Mouse (Mus musculus) stomach, embryonic 14.5 days (tissue): Measurements from ENCODE around the gene Slc7a6. TPM values are rescaled to one million over a fixed set of nuclear protein-coding genes. Genes with fewer than 3 reads are reported as not detected.

Experiments
- ATAC-seq: fragments of 200-750 bp; cut with Nextera tagmentation; 2 replicates; pipeline ENCODE4 v1.8.0; 2017; ENCODE audit warnings: low read depth, moderate TSS enrichment; ENCODE audit not compliant: insufficient number of reproducible peaks, insufficient read depth, low FRiP score
- H3K27ac ChIP-seq: fragments of 300-500 bp; sonication (generic); 2 replicates; pipeline ENCODE4 v1.5.1; 2014; ENCODE audit warnings: mild to moderate bottlenecking, low read length, moderate library complexity, mixed read lengths
- H3K27me3 ChIP-seq: fragments of 300-500 bp; sonication (generic); 2 replicates; pipeline ENCODE4 v1.6.1; 2014; ENCODE audit warnings: low read length, control low read depth, mixed read lengths; ENCODE audit not compliant: control insufficient read depth, insufficient read depth
- H3K36me3 ChIP-seq: fragments of 300-500 bp; sonication (generic); 2 replicates; pipeline ENCODE4 v1.6.1; 2014; ENCODE audit warnings: mild to moderate bottlenecking, control low read depth, low read length, moderate library complexity, mixed read lengths; ENCODE audit not compliant: control insufficient read depth, insufficient read depth
- H3K4me1 ChIP-seq: fragments of 300-500 bp; sonication (generic); 2 replicates; pipeline ENCODE4 v1.6.1; 2014; ENCODE audit warnings: low read length, control low read depth, mixed read lengths; ENCODE audit not compliant: control insufficient read depth, insufficient read depth
- H3K4me2 ChIP-seq: fragments of 300-500 bp; sonication (generic); replicated peaks from 2 replicates; pipeline ENCODE4 v1.6.1; 2014; ENCODE audit warnings: low read depth, low read length, control low read depth
- H3K4me3 ChIP-seq: fragments of 300-500 bp; sonication (generic); 2 replicates; pipeline ENCODE4 v1.5.1; 2014; ENCODE audit warnings: low read depth, low read length, control low read depth
- H3K9ac ChIP-seq: fragments of 300-500 bp; sonication (generic); replicated peaks from 2 replicates; pipeline ENCODE4 v1.6.1; 2014; ENCODE audit warnings: low read depth, mild to moderate bottlenecking, control low read depth, low read length, moderate library complexity, mixed read lengths
- H3K9me3 ChIP-seq: fragments of 300-500 bp; sonication (generic); 2 replicates; pipeline ENCODE4 v1.6.1; 2016; ENCODE audit warnings: low read depth, low read length, control low read depth; ENCODE audit not compliant: control insufficient read depth
- WGBS: fragments of 180-500 bp; shearing (Covaris S2); extraction: QIAGEN DNeasy Blood & Tissue Kit; methylation state at CpG from one replicate; pipeline ENCODE4 v1.1.7; 2014; 5-methylcytosine and 5-hydroxymethylcytosine counted together
- polyA plus RNA-seq: library from polyadenylated mRNA; unstranded; fragments of >200 nt; fragmentation: Nextera tagmentation; extraction: Ambion mirVana; gene quantifications from 2 replicates; pipeline ENCODE4 v1.2.1, GENCODE M21; 2014

Slc7a6 gene
- polyA plus RNA-seq, 1 experiment from 2014 or later: 65.6 TPM

DNA sequence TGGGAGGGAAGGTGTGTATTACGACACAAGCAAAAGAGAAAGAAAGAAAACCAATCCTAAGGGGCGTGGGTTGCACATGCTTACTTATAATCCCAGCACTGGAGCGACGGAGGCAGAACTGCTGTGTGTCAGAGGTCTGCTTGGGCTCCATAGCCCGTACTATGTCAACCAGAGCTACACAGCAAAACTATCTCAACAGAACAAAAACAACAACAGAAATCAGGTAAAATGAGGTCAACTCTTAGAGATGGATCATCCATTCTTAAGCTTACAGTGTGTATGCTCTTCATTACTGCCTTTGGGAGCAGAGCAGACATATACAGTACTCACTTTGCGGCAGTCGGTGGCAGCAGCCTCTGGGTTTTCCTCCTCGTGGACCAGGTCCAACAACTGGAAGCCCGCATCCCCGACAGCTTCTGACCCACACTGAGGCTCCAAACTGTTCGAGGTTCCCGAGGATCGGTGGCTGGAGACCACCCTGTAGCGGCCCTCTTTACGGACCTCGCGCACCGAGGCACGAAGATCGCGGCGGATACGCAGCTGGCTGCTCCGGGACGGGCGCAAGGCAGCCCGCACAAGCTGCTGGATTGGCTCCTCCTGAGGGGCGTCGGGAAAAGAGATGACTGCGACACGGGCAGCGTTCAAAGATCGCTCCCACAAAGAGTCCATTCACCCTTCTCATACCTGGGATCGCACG is 41.5 kb downstream of the Slc7a6 start:
- H3K4me1 ChIP-seq: peaks cover 4% of the 10 kb centered on the region; the same call in 1 of the 2 replicates
- peak; percentile 63 for ATAC-seq
- peaks cover 35% of the 10 kb centered on the region; the same call in 1 of the 2 replicates for H3K36me3 ChIP-seq
- peak overlapping the region; percentile 75 for H3K9ac ChIP-seq
- no peaks in the 10 kb centered on the region for H3K9me3 ChIP-seq
- H3K27me3 ChIP-seq: no peaks in the 10 kb centered on the region
- peak overlapping the region; percentile 67 for H3K4me2 ChIP-seq
- peak overlapping the region; percentile 93 for H3K27ac ChIP-seq
- WGBS: under 1% methylated on average over 35 of the region's 35 CpGs
- peak overlapping the region; percentile 90 for H3K4me3 ChIP-seq

DNA sequence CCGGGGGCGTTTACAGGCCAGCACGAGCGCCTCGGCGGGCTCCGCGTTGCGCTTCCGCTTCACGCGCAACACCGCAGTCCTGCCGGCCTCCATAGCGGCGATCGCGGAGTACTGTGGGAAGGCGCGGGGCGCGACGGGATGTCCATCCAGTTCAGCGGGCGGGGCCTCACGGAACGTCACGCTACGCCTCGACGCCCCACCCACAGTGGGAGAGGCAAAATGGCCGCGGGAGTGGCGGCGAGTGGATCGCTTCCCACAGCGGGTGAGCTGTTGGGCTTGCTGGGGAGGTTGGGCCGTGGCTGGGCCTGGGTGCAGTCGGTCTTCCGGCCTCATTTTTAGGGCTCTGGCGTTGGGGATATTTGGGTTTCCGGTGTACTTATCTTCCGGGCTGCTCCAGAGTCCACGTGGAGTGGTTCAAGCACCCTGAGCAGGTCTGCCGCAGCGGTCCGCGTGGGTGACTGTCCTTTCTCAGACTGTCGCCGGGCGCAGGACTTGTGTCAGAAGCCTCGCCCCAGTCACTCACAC is 42.2 kb downstream of the Slc7a6 start, which contains the start of the genes Slc7a6os and Prmt7:
Gene Slc7a6os (minus strand): TSS at position 115 of the 525 bp plus-strand sequence.
Gene Prmt7 (plus strand): TSS at position 116 of the 525 bp plus-strand sequence.
- WGBS: under 1% methylated on average over 52 of the region's 52 CpGs
- peaks cover 36% of the 10 kb centered on the region for H3K36me3 ChIP-seq
- ATAC-seq: peak; percentile 99

DNA sequence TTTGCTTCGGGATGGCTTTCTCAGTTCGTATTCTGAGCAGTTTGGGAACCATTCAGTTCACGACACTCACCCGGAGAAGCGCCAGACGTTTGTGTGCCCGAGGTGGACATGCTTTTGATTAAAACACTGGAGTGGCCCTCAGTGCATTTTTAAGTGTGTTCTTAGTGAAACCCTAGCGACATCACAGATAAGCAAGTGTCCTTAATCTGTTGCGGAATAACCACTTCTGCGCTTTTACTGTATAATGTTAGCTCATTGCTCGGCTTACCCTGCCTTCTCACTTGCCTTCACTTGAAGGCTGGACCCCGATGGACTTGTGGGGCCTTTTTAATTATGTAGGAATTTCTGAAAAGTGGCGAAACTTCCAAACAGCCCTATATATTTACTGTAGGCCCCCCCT is 42.8 kb downstream of the Slc7a6 start:
- no peak for ATAC-seq
- Histone ChIP-seq H3K27ac (peak overlapping the region; percentile 93), H3K27me3 (no peaks in the 10 kb centered on the region), H3K36me3 (peaks cover 42% of the 10 kb centered on the region), H3K9ac (peak overlapping the region; percentile 75), H3K4me1 (peaks cover 4% of the 10 kb centered on the region; the same call in 1 of the 2 replicates), H3K9me3 (no peaks in the 10 kb centered on the region), H3K4me3 (peak overlapping the region; percentile 90), H3K4me2 (peak overlapping the region; percentile 64)
- 3% methylated on average over 13 of the region's 13 CpGs for WGBS

More for the DNA sequence above, 42.2 kb downstream of the Slc7a6 start, which contains the start of the genes Slc7a6os and Prmt7:
- Histone ChIP-seq H3K27ac (peak within 1 kb of the TSS; percentile 93), H3K4me1 (peaks cover 4% of the 10 kb centered on the region; the same call in 1 of the 2 replicates), H3K27me3 (no peaks in the 10 kb centered on the region), H3K4me3 (peak within 1 kb of the TSS; percentile 90), H3K9me3 (no peaks in the 10 kb centered on the region), H3K4me2 (peak within 1 kb of the TSS; percentile 67), H3K9ac (peak within 1 kb of the TSS; percentile 75)

DNA sequence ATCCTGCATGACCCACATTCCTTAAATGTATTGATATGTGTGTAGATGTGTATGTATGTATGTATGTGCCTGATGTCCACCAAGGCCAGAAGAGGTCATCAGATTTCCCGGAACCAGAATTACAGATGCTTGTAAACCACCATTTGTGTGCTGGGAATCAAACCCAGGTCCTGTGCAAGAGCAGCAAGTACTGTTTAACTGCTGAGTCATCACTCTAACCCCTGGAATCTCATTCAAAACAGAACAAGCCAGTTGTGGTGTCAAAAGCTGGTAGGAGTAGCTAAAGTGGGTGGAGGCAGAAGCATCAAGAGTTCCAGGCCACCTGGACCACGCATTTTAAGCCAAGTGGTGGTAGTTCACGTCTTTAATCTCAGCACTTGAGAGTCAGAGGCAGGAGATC is 45.3 kb downstream of the Slc7a6 start:
- no peak overlapping the region for H3K9ac ChIP-seq

DNA sequence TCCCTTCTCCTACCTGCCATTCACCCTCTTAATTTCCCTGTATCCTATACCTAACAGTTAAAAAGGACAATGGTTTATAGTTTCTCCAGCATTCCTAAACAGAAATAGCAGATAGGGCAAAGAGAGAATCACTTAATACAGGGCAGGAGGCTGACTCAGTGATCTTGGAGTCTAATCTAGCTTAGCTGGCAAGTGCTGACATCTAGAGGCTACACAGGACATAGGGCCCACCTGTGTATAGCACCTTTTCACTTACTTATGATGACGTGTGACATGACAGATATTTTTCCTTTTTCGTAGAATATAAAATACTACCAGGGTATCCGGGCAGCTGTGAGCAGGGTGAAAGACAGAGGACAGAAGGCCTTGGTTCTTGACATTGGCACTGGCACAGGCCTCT is 51.0 kb downstream of the Slc7a6 start:
- Histone ChIP-seq H3K27ac (no peak overlapping the region), H3K4me2 (no peak overlapping the region), H3K36me3 (peaks cover 52% of the 10 kb centered on the region), H3K9me3 (no peaks in the 10 kb centered on the region), H3K27me3 (no peaks in the 10 kb centered on the region), H3K4me1 (no peaks in the 10 kb centered on the region), H3K9ac (no peak overlapping the region), H3K4me3 (no peak overlapping the region)
- no peak for ATAC-seq
- 85% methylated on average over 3 of the region's 3 CpGs for WGBS

More for the DNA sequence above, 45.3 kb downstream of the Slc7a6 start:
- Histone ChIP-seq H3K4me3 (no peak overlapping the region), H3K9me3 (no peaks in the 10 kb centered on the region), H3K36me3 (peaks cover 49% of the 10 kb centered on the region), H3K4me2 (no peak overlapping the region), H3K27me3 (no peaks in the 10 kb centered on the region), H3K4me1 (peaks cover 4% of the 10 kb centered on the region; the same call in 1 of the 2 replicates), H3K27ac (no peak overlapping the region)
- ATAC-seq: no peak
- WGBS: 92% methylated on average over 3 of the region's 3 CpGs

DNA sequence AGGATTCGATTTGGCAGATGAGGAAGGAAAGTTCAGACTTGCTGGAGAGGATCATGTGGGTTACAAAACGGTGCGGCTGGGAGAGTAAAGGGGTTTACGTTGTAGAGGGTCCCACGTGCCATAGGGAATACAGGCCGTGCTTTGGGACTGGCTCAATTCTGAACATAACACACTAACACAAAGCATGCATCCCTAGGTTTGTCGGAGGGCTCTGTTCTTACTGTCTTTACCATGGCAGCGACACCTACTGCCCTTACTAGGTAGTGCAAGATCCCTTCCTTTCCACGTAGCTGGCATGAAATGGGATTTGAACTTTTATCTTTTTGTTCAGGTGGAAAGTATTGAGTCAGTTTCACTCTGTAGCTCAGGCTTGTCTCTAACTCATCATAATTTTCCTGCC is 57.9 kb downstream of the Slc7a6 start:
- Histone ChIP-seq H3K27ac (no peak overlapping the region), H3K27me3 (no peaks in the 10 kb centered on the region), H3K36me3 (peaks cover 32% of the 10 kb centered on the region), H3K9ac (no peak overlapping the region), H3K9me3 (no peaks in the 10 kb centered on the region), H3K4me2 (no peak overlapping the region), H3K4me1 (no peaks in the 10 kb centered on the region), H3K4me3 (no peak overlapping the region)
- no peak for ATAC-seq
- WGBS: 40% methylated on average over 9 of the region's 9 CpGs

DNA sequence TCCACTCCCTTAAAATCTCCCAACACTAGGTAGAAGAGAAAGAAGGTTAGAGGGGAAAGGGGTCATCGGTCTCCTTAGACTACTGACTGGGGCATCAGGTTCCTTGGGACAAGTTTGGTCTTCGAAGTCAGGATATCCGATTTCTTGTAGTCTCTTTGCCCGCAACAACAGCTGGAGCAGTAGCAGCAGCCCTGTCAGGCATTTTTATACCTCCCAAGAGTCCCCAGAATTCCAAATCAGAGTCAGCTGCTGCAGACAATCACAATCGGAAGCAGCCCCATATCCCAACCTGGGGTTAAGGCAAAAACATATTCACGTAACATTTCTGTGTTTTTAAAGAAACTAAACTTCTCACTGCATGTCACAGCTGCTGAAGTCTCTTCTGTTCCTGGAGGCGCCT is 62.9 kb downstream of the Slc7a6 start:
- no peak for ATAC-seq
- WGBS: 92% methylated on average over 7 of the region's 7 CpGs

DNA sequence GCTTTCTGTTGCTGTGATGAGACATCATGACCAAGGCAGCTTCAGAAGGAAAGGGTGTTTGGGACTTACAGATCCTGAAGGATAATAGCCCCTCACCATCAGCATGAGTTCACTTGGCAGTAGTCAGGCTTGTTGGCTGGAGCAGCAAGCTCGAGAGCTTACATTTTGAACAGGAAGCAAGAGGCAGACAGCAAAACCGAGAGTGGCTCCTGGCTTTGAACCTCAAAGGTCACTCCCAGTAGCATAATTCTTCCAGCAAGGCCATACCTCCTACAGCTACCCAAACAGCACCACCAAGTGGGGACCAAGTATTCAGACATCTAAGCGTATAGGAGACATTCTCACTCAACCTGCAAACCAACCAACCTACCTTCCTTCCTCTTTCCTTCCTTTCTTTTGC is 64.1 kb downstream of the Slc7a6 start:
- no peak overlapping the region for H3K27ac ChIP-seq
- no peak overlapping the region for H3K9ac ChIP-seq
- H3K9me3 ChIP-seq: no peaks in the 10 kb centered on the region
- ATAC-seq: no peak
- no peak overlapping the region for H3K4me2 ChIP-seq
- WGBS: 72% methylated on average over 3 of the region's 3 CpGs
- H3K27me3 ChIP-seq: no peaks in the 10 kb centered on the region
- no peak overlapping the region for H3K4me3 ChIP-seq
- no peaks in the 10 kb centered on the region for H3K4me1 ChIP-seq
- H3K36me3 ChIP-seq: peaks cover 27% of the 10 kb centered on the region

More for the DNA sequence above, 62.9 kb downstream of the Slc7a6 start:
- no peaks in the 10 kb centered on the region for H3K9me3 ChIP-seq
- no peak overlapping the region for H3K4me3 ChIP-seq
- no peaks in the 10 kb centered on the region for H3K27me3 ChIP-seq
- no peak overlapping the region for H3K9ac ChIP-seq
- H3K36me3 ChIP-seq: peaks cover 25% of the 10 kb centered on the region
- no peak overlapping the region for H3K4me2 ChIP-seq
- H3K4me1 ChIP-seq: no peaks in the 10 kb centered on the region
- no peak overlapping the region for H3K27ac ChIP-seq
